Mouse (Mus musculus) right cerebral cortex, adult 2 months (tissue): Measurements from ENCODE around the gene Phf7.
A peak's percentile ranks its signal among the peaks of the same experiment; 100 is the strongest.

ENCODE experiments used
- DNase-seq, 2 experiments: peaks; one replicate each; pipeline ENCODE4 v3.0.0; 2021 to 2022; ENCODE audit warnings: low spot score in 2 of 2

Phf7 gene

DNA sequence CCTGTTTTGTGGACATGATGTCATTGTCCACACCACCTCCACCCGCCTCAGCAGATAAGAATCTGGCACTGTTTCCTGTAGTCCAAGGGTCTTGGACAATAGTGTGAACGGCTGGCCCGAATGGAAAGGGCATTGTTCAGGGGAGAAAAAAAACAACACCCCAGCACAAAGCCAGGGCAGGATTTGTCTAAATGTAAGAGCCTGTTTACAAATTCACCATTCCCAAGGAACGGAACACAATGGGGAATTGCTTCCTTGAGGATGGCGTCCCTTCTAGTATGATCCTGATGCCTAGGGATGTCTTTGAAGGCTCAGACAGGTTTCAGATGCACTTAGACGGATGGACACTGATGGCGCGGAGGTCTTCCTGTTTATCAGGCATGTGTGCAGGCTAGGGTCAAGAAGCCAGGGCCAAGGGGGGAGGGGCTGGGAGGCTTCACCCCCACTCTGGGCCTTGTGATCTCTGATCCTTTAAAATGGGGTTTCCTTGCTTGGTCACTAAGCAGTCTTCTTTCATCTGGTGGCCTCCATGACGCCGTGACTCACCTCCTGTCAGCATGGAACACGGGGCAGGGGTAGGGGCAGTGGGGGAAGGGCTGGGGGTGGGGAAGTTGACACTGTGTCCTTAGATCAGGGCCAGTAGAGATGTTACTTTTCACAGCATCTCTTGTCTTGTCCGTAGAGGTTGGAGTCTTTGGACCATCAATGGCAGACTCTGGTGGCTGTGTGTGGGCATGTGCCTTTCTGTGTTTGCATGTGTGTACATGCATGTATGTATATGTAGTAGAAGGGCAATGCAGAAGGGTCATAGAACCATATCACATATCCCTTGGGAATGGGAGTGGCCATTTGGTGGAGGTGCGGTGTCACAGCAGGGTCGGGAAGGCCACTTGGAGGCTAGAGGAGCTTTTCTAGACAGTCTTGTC is 17.8 kb downstream of the Phf7 start:
- DNase-seq: no peak

DNA sequence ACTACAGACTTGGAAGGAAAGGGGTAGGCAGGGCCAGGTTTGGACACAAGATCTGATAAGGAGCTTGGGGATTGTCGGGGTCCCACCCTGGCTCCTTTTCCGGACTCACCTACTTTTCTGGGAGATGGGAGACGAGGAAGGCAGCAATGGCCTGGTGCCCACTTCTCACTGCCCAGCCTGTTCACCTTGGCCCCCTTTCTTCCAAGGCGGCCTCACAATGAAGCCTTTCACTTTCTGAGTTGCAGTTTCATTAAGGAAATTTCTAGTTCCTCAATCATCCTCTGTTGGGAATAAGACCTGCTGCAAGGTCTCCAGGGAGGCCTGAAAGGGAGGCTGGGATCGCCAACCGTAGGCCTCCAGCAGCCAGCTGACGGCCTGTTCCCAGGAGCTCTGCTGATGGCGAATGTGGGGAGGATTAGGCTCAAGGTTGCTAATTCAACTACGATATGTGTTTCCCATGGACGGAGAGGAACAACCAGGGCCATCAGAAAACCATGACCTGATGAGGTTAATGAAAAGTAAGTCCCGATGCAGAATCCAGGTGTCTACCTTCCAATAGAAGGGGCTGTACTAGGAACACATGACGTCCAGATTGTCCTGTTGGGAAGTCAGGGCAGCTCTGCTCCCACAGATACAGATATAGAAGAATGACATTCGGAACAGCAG is 18.6 kb downstream of the Phf7 start:
- DNase-seq: no peak

DNA sequence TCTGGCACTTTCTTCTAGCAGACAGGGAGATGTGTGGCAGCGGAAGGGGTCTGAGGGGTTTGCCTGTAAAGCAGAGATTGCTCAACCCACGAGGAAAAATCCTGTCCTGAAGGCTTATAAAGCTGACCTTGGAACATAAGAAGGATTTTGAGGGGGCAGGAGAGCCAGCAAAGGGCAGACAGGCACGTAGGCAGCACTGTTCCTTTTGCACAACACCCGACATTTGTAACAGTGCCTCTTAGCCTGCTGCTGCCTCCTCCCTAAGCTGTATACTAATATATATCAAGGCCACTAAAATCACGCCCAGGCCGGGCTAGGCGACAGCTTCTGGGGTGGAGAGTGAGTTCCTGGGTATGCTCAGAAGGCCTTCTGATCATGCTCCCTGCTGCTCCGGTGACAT is 20.7 kb downstream of the Phf7 start:
- no peak for DNase-seq

DNA sequence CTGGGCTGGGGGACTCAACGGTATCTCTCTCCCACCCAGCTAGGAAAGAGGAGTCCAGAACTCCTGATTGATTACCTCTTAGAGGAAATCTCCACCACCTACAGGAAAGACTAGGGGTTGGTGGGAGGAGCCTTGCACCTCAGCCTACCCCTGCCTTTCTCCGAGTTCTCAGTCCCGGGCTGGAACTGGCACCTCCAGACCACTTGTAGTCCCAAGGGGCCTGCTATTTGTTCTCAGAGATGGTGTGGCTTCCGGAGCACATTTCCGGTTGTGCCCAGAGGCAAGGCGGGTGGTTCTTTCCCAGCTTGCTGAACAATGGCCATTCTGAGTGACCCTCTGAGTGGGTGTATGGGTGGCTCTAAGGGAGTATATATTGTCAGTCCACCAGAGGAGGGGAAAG is 22.9 kb downstream of the Phf7 start:
- DNase-seq: no peak

DNA sequence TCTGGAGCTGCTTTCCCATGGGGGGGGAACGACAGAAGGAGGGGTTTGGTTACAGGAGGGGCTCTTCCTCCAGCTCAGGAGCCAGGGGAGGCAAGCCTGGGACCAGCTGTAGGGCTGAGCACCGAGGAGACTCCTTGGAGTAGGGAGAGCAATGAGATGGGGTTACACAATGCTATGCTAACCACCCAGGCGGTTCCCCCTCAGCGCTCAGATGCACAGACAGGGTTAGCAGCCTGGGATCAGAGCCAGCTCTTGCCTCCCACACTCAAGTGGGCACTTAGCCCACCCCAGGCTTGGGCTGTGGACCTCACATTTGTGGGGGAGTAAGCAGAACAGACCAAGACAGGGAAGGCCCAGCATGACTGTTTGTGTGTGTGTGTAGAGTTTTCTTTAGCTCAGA is 24.1 kb downstream of the Phf7 start:
- DNase-seq: peak; percentile 52 to 59

DNA sequence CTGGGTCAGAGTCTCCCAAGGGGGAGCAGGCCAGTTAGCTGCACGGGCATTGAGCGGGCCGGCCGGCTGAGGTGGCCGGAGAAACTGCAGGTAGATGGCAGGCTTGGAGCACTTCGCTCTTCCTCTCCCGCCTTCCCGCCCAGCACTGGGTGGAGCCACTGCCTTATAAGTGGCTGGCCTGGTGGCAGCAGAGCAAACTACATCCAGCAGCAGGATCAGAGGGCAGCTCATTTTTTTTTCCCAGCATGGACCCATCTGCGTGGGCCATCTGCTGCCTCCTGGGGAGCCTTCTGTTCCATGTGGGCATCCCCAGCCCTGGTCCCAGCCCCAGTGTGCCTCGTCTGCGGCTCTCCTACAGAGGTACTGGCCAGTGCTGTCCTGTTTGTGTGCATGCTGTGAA is 33.5 kb downstream of the Phf7 start, which contains the start of gene Sema3g:
Sema3g (plus strand) TSS at position 195 of the 400 bp plus-strand sequence.
- no peak for DNase-seq

DNA sequence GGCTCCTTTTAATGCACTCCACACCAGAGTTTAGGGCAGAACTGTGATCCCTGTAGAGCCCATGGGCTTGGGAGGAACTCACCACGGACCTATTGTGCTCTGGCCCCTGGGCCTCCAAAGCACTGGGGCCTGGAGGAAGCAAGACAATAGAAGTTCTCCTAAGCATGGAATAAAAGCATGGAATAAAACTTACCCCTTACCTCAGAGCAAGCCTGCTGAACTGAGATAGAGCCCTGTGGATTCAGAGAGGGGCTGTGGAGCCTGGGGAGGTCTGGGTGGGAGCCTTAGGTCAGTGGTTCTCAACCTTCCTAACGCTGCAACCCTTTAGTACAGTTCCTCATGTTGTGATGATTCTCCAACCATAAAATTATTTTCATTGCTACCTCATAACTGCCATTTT is 34.3 kb downstream of the Phf7 start, which contains the start of gene Nisch:
Nisch (minus strand) TSS at position 101 of the 400 bp plus-strand sequence.
- no peak for DNase-seq

DNA sequence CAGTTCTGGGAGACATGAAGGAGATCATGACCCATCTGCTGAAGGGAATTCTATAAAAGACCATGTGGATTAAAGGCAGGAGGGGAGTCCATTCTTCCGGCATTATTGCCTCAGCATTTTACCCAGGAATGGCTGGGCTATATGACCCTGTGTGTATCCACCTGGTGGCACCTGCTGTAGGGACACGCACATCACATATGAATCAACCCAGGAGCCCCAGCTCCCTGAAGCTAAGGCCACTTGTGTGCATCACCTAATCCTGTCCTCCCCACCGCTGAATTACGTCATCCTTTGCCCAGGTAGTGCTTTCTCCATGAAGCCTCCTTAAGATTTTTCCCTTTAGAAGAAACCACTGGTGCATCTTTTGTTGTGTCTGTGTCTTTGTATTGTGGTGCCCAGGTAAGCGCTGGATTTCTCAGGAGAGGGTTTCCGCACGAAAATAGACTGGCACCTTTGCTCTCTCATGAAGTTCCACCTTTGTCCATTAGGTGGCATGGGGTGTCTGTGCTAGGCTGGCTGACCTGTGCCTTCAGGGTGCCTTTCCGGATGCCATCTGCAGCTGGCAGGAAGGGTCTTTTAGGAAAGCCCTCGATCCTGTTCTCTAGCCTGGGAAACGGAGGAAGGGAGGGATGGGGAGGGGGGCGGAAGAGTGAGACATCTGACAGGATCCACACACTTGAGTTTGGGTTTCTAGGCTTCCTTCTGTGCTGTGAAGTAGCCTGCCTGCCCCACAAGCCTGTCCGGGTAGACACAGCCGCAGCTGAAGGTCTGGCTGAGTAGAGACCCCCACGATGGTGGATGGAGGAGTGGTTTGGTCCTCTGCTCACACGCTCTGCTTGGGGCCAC is 35.7 kb downstream of the Phf7 start:
- DNase-seq: peak; percentile 56 to 70

DNA sequence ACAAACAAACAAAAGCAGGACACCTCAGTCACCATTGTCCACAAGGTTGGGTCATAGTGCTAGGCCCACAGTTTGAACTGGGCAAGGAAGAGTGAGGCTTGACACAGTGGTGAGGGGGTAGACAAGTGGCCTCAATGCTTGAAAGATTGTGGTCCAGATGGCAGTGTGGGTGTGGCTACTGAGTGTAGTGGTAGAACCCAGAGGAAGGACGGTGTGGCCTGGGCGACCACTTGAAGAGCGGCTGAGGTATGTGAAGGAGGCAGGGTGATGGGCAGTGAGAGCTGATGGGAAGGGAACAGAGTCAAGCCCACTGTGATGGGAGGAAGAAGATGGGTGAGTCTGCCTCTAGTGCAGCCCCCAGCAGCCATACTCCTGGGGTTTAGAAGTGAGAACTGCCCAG is 36.4 kb downstream of the Phf7 start:
- no peak for DNase-seq

DNA sequence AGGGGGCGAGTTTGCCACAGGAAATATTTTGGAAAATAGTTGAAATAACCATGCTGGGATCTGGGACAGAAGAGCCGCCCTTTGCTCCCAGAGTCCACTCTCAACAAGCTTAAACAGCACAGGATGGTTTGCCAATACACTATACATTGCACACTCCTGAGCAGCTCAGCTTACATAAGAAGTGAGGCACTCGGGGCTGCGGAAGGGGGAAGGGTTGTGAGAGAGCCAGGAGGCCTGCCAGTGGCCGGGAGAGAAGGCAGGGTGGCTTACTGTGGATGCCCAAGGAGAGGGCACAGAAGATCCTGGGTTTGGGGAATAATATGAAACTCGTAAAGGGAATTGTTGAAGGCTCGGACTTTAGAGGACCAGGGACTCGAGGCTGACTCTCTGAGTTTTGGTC is 37.2 kb downstream of the Phf7 start:
- DNase-seq: no peak

DNA sequence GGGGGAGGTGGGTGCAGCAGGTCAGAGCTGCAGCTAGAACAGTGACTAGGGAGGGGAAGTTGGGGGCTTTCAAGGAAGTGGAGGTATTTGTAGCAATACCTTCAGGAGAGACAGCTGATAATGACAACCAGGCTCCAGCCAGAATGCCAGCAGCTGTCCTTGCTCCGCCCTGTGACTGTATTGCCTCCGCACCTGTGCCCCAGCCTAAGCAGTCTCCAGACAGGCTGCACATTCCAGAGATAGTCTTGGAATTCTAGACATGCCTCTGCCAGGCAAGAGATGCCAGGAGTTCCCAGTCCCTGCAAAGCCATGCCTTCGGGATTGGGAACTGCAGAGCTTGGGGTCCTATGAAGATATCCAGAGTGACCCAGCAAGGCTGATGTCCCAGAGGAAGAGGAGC is 38.6 kb downstream of the Phf7 start:
- no peak for DNase-seq

DNA sequence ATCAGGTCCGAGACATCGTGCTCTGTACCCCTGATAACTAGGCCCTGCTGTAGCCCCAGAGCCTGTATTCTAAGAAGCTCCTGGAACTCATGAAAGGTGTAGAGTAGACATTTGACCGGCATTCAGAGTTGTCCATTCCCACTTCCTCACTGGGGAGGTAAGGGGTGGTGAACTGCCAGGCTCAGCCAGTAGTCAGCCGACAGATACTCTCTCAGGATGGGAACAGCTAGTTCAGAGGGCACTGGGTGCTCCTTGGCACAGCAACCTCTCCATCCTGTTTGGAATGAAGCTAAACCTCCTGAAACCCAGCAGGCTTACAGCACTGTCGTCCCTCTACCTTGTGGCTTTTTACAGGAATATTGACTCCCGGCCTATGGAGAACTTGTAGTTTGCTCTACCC is 39.3 kb downstream of the Phf7 start:
- no peak for DNase-seq

DNA sequence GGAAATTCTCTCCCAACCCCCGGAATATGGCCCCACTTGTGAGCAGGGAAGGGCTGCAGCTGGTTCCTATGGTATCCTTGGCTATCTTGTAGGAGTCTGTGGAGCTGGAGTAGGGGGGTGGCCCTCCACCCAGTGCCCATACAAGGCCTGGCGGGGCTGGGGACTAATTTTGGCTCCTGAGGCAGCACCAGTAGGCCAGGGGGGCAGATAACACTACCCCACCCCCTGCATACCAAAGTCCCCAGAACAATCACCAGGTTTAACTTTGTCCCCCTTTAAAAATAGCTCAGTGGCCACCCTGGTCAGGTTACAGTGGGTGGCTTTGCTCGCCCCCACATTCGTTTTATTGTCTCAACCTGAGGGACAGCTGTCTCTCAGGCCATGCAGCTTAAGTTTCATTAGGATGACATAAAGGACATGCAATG is 42.0 kb downstream of the Phf7 start:
- DNase-seq: no peak

DNA sequence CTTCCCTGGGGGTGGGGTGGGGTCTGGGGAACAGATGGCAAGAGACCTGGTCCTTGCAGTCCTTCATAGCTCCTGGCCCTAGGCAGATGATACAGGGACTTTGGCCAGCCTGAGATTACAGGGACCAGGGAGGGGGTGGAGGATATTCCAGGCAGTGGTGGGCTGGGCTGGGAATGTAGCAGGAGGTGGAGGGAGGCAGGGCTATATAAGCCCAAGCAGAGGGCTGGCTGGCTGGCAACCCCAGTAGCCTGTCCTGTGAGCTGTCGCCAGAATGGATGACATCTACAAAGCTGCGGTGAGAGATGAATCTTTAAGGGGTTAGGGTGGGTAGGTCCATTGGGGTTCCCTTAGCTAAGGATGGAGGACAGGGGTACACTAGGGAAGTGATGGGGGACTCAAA is 43.0 kb downstream of the Phf7 start, which contains the start of gene Tnnc1:
Tnnc1 (plus strand) TSS at position 229 of the 400 bp plus-strand sequence.
- no peak for DNase-seq

DNA sequence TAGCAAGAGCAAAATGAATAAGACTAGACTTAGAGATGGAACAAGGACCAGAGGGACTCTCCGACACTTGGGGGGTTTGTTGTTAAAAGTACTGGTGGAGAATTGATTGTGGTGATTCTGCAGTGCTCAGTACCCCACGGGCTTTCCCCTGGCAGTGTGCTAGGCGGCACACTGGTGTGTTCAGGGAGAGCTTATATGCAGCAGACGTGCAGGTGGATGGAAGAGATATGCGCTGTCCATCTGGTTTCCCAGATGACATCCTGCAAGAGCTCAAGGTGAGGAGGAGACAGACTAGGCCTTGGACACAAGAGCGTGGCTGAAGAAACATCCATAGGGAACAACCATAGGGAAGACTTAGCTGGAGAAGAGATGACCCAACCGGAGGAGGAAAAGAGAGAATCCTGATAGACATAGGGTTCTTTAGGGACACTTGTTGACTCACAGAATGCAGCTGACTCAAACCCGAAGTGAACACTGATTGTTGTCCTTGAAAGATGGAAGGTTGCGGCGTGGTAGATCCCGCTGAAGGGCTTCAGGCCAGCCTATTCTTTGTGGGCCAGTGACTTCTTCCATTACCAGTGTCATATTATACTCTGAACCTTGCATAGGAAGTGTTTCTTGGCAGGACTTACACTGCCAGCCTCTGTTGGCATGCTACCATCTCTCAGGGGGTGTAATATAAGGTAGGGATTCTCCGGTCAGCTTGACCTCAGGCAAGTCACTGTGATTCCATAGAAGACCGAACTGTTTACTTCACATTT is 43.9 kb downstream of the Phf7 start:
- peak in 1 of 2 experiments; percentile 36 for DNase-seq

DNA sequence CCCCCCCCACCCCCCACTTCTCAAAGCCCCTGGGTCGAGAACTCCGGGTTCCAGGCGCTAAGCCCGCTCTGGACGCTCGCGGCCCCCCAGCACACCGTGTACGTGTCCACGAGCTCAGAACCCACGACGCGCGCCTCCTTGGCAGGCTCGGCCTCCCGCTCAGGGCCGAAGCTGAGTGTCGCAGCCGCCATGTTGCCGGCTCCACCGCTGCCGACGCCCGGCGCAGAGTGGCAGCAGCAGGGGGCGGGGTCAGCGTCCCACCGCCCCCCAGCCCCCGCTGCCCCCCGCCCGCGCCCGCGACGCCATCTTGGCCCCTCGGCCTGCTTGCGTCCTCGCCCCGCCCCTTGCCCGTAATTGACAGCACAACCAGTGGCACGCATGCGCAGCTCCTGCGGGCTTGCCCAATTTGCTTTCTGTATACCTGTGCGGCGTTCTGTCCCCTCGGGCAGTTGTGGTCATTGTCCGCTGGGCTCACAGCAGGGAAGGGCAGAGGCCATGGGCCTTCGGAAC is 44.6 kb downstream of the Phf7 start:
- peak; percentile 92 to 96 for DNase-seq

DNA sequence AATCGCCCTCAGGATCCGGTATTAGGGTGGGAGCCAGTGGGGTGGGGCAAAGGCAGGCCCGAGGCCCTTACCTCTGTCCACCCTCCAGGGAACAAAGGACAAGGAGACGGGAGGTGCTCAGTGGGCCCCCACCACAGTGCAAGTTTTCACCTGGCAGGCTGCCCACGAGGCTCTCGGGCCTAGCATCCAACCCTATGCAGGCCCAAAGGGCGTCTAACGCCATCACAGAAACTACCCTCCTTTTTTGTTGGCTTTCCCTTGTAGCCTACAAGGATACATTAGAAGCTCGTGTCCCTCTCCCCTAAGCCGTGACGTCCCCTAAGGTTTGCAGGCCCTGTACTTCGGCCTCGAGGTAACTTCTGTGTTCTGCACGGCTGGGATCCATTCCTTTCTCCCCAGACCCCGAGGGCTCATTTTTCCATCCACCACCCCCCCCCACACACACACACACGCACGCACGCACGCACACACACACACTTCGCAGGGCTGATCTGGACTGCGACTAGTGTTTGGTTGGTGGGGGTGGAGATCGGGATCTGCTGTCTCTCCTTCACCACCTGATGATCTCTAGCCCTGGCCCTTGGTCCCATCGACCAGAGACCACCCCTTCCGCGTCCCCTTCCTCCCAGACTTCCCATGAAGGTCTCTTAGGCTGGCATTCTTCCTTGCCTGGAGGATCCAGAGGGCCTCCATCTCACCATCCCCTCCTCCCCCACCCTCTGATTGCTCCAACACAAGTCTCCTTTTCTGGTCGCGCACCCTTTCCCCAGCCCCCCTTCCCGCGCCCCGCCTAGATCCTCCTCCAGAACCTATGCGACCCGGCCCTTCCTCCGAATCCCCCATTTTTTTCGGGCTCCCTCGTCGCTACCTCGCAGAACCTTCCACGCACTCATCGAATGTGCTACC is 45.3 kb downstream of the Phf7 start:
- peak; percentile 34 to 49 for DNase-seq

DNA sequence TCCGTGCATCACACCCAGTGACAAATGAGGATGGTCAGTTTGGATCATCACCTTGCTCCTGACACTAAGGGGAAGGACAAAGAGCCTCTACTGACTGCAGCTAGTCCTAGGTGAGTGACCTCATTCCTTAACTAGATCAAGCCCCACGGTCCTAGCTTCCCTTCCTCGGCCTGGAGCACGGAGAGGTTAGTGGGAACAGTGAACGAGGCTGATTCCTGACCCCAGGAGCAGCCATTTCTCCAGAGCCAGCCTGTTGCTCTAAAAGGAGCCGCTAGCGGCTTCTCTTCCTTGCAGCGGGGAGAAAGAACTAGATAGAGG is 45.9 kb downstream of the Phf7 start:
- no peak for DNase-seq

DNA sequence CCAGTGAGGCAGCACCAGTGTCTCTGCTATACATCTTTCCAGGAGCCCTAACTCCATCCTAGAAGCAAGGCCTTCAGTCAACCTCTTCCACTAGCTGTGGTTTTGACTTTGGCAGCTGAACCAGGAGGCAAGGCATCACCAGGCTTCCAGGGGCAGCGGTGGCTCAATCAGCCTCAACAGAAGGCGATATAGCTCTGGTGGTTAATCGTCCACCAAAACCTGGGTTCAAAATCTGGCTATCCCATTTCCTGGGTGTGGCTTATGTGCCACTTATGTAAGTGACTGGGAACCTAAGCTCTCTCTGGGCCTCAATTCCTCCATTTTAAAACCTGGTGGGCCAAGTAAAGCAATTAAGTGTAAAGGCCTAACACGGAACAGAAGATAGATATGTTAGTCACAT is 46.3 kb downstream of the Phf7 start:
- DNase-seq: no peak

DNA sequence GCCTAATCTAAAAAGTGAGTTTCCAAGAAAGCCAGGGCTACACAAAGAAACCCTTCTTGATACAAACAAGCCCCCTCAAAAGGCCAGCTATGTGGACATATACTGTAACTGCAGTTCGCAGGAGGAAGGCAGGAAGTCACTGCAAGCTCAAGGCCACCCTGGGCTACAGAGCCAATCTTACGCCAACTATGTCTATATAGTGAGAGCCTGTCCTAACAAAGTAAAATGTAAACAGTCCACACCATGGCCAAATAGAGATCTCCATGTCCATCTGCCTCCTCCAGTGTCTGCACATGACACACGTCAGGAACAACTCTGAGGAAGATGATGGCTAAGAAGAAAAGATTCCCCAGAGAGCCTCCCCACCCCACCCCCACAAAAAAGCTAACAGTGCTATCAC is 51.1 kb downstream of the Phf7 start:
- no peak for DNase-seq
